Mouse (Mus musculus): ENCODE measurements around the gene Abhd5. TPM values are rescaled to one million over a fixed set of nuclear protein-coding genes. Genes with fewer than 3 reads are reported as not detected.

Abhd5 gene
- polyA plus RNA-seq, 1 experiment from 2014 or later, result 22.3 TPM

DNA sequence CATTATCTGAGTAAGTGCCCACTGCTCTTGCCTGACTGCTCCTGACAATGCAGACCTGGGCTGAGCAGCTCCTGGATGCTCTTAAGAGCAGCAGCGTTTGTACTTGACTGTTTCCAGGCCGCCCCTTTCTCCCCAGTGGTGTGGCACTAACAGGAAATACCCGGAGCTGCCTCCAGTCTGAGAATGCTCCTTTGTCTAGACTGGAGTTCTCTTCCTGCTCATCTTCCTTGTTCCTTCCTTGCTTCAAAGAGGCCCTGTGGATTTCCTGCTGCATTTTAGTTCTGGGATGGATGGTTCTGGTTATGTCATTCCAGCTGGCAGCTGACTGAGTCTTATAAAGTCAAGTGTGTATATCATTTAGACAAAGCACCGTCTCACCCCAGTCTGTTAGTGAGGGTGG is 21.1 kb downstream of the Abhd5 start:
- no peak for ATAC-seq

DNA sequence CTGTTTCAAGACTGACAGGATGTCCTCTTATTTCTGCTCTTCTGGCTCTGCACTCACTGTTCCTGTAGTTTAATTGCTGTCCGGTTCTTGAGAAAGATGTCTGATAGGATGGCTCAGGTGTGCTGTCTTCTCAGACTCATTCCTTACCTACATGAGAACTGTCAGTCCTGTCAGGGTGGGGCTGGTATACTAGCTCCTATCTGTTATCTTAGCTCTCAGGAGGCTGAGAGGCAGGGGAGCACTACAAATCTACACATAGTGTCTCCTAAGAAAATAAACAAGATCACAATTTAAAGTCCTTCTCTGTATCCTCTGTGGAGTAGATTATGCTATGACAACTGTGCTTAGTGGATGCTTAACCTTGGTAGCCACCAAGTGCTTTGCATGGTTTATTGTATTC is 21.6 kb downstream of the Abhd5 start:
- TF ChIP-seq CTCF (IDR thresholded peaks at IDR 0.05; ENCODE audit: low read depth) (no peak), EP300 (IDR thresholded peaks at IDR 0.05; ENCODE audit: low read depth) (no peak)
- H3K4me3 ChIP-seq (ENCODE audit: low read depth, low read length), result no peak overlapping the region
- DNase-seq (no peak), ATAC-seq (no peak)
- peaks cover 13% of the 10 kb centered on the region for H3K36me3 ChIP-seq (replicated peaks; ENCODE audit: insufficient read depth, low read length)
- no peak overlapping the region for H3K4me2 ChIP-seq (ENCODE audit: low read depth, low read length)
- peaks cover 13% of the 10 kb centered on the region for H3K4me1 ChIP-seq (ENCODE audit: insufficient read depth)
- no peak overlapping the region for H3K9ac ChIP-seq (replicated peaks)
- H3K9me3 ChIP-seq (ENCODE audit: low read length), result no peaks in the 10 kb centered on the region
- no peak overlapping the region for H3K27ac ChIP-seq (ENCODE audit: low read depth)
- H3K27me3 ChIP-seq (ENCODE audit: insufficient read depth, low read length), result no peaks in the 10 kb centered on the region
- WGBS (ENCODE audit: insufficient replicate concordance), result 68% methylated on average over 1 of the region's 1 CpGs

More for the DNA sequence above, 21.1 kb downstream of the Abhd5 start:
- WGBS (ENCODE audit: insufficient replicate concordance), result 46% methylated on average over 4 of the region's 4 CpGs
- Histone ChIP-seq H3K36me3 (replicated peaks; ENCODE audit: insufficient read depth, low read length) (peaks cover 16% of the 10 kb centered on the region), H3K9ac (replicated peaks) (no peak overlapping the region), H3K4me3 (ENCODE audit: low read depth, low read length) (no peak overlapping the region), H3K4me2 (ENCODE audit: low read depth, low read length) (no peak overlapping the region), H3K27ac (ENCODE audit: low read depth) (no peak overlapping the region), H3K27me3 (ENCODE audit: insufficient read depth, low read length) (no peaks in the 10 kb centered on the region), H3K9me3 (ENCODE audit: low read length) (no peaks in the 10 kb centered on the region), H3K4me1 (ENCODE audit: insufficient read depth) (peaks cover 13% of the 10 kb centered on the region)
- TF ChIP-seq EP300 (IDR thresholded peaks at IDR 0.05; ENCODE audit: low read depth) (no peak), CTCF (IDR thresholded peaks at IDR 0.05; ENCODE audit: low read depth) (no peak)
- DNase-seq, result no peak

- 89% methylated on average over 6 of the region's 6 CpGs for whole genome bisulfite sequencing (ENCODE audit: insufficient replicate concordance)
- Histone ChIP-seq H3K27ac (ENCODE audit: low read depth) (no peak overlapping the region), H3K4me3 (ENCODE audit: low read depth, low read length) (no peak overlapping the region), H3K36me3 (replicated peaks; ENCODE audit: insufficient read depth, low read length) (peaks cover 58% of the 10 kb centered on the region), H3K4me1 (ENCODE audit: insufficient read depth) (no peaks in the 10 kb centered on the region), H3K9me3 (ENCODE audit: low read length) (no peaks in the 10 kb centered on the region), H3K4me2 (ENCODE audit: low read depth, low read length) (no peak overlapping the region), H3K27me3 (ENCODE audit: insufficient read depth, low read length) (no peaks in the 10 kb centered on the region), H3K9ac (replicated peaks) (no peak overlapping the region)
- ATAC-seq (no peak), DNase-seq (no peak)
- TF ChIP-seq CTCF (IDR thresholded peaks at IDR 0.05; ENCODE audit: low read depth) (no peak), EP300 (IDR thresholded peaks at IDR 0.05; ENCODE audit: low read depth) (no peak)
Measured at GRCm38 (mm10) chr9:122378986-122379385, 27.6 kb downstream of the Abhd5 start.

DNA sequence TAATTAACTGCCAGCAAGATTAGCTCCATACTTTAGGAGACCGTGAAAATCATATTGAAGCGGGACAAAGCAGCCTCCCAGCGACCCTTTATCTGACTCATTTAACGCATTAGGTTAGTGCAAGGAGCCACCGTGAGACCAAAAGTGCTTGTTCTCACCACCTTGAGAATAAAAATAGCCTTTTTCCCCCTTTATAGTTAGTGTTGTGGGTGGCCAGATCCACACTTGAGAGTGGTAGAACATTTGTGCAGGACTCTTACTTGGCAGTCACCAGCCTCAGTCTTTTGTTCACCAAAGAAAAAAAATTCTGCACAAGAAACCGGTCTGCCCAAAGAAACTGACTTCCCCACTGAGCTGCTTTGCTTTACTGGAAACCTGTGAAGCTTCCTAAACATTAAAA is 29.6 kb downstream of the Abhd5 start:
- TF ChIP-seq EP300 (IDR thresholded peaks at IDR 0.05; ENCODE audit: low read depth), result no peak
- no peak for TF ChIP-seq CTCF (IDR thresholded peaks at IDR 0.05; ENCODE audit: low read depth)
- 87% methylated on average over 6 of the region's 6 CpGs for WGBS (ENCODE audit: insufficient replicate concordance)
- Histone ChIP-seq H3K4me2 (ENCODE audit: low read depth, low read length) (no peak overlapping the region), H3K27ac (ENCODE audit: low read depth) (no peak overlapping the region), H3K9ac (replicated peaks) (no peak overlapping the region), H3K4me1 (ENCODE audit: insufficient read depth) (no peaks in the 10 kb centered on the region), H3K36me3 (replicated peaks; ENCODE audit: insufficient read depth, low read length) (peaks cover 68% of the 10 kb centered on the region), H3K4me3 (ENCODE audit: low read depth, low read length) (no peak overlapping the region), H3K9me3 (ENCODE audit: low read length) (no peaks in the 10 kb centered on the region), H3K27me3 (ENCODE audit: insufficient read depth, low read length) (no peaks in the 10 kb centered on the region)
- DNase-seq, result no peak
- no peak for ATAC-seq

GRCm38 (mm10) chr9:122382006-122382405 is 30.6 kb downstream of the Abhd5 start:
- no peaks in the 10 kb centered on the region for H3K9me3 ChIP-seq (ENCODE audit: low read length)
- TF ChIP-seq CTCF (IDR thresholded peaks at IDR 0.05; ENCODE audit: low read depth) (no peak), EP300 (IDR thresholded peaks at IDR 0.05; ENCODE audit: low read depth) (no peak)
- no peaks in the 10 kb centered on the region for H3K27me3 ChIP-seq (ENCODE audit: insufficient read depth, low read length)
- WGBS (ENCODE audit: insufficient replicate concordance), result 89% methylated on average over 6 of the region's 6 CpGs
- DNase-seq (no peak), ATAC-seq (no peak)
- H3K36me3 ChIP-seq (replicated peaks; ENCODE audit: insufficient read depth, low read length), result peaks cover 59% of the 10 kb centered on the region
- H3K9ac ChIP-seq (replicated peaks), result no peak overlapping the region
- no peaks in the 10 kb centered on the region for H3K4me1 ChIP-seq (ENCODE audit: insufficient read depth)
- H3K4me3 ChIP-seq (ENCODE audit: low read depth, low read length), result no peak overlapping the region
- H3K4me2 ChIP-seq (ENCODE audit: low read depth, low read length), result no peak overlapping the region
- H3K27ac ChIP-seq (ENCODE audit: low read depth), result no peak overlapping the region

- ATAC-seq, result no peak
- DNase-seq, result no peak
- no peak for TF ChIP-seq EP300 (IDR thresholded peaks at IDR 0.05; ENCODE audit: low read depth)
- TF ChIP-seq CTCF (IDR thresholded peaks at IDR 0.05; ENCODE audit: low read depth), result no peak
- H3K9ac ChIP-seq (replicated peaks), result no peak overlapping the region
- peaks cover 40% of the 10 kb centered on the region for H3K36me3 ChIP-seq (replicated peaks; ENCODE audit: insufficient read depth, low read length)
- H3K27ac ChIP-seq (ENCODE audit: low read depth), result no peak overlapping the region
- 80% methylated on average over 3 of the region's 3 CpGs for WGBS (ENCODE audit: insufficient replicate concordance)
- no peak overlapping the region for H3K4me3 ChIP-seq (ENCODE audit: low read depth, low read length)
- no peaks in the 10 kb centered on the region for H3K27me3 ChIP-seq (ENCODE audit: insufficient read depth, low read length)
- H3K4me2 ChIP-seq (ENCODE audit: low read depth, low read length), result no peak overlapping the region
- H3K9me3 ChIP-seq (ENCODE audit: low read length), result no peaks in the 10 kb centered on the region
- H3K4me1 ChIP-seq (ENCODE audit: insufficient read depth), result peaks cover 9% of the 10 kb centered on the region; the same call in 1 of the 2 replicates
Measured at GRCm38 (mm10) chr9:122386015-122386414, 34.6 kb downstream of the Abhd5 start.

All from liver, postnatal 0 days (tissue).